Mouse (Mus musculus): ENCODE results near the gene Sult1c2. TPM values are rescaled to one million over a fixed set of nuclear protein-coding genes. Genes with fewer than 3 reads are reported as not detected.

The Sult1c2 gene
- polyA plus RNA-seq, 1 experiment from 2014 or later, result not detected

- H3K9me3 ChIP-seq (replicated peaks), result no peaks in the 10 kb centered on the region
- no peak overlapping the region for H3K4me3 ChIP-seq
- no peak overlapping the region for H3K9ac ChIP-seq
- no peak overlapping the region for H3K4me2 ChIP-seq
- 51% methylated on average over 1 of the region's 1 CpGs for WGBS
- no peaks in the 10 kb centered on the region for H3K4me1 ChIP-seq (replicated peaks)
- no peak for ATAC-seq (ENCODE audit: insufficient number of reproducible peaks, low FRiP score)
- H3K27ac ChIP-seq (ENCODE audit: poor library complexity, severe bottlenecking), result no peak overlapping the region
- H3K36me3 ChIP-seq, result no peaks in the 10 kb centered on the region
- H3K27me3 ChIP-seq (replicated peaks), result no peaks in the 10 kb centered on the region
These were observed 62.8 kb downstream of the Sult1c2 start for GRCm38 (mm10) chr17:53783381-53783780.

Other genes starting within 250 kb of the Sult1c2 start
- gene Sgo1, start 157.0 kb downstream of the Sult1c2 start, polyA plus RNA-seq (2016; fragmentation: Nextera tagmentation; extraction: Ambion mirVana), result 26.5 and 26.8 TPM in 2 replicates
- not detected in 2 replicates for gene Sult1c1, start 144.3 kb upstream of the Sult1c2 start, polyA plus RNA-seq (2016; fragmentation: Nextera tagmentation; extraction: Ambion mirVana)

All from heart, embryonic 12.5 days (tissue).